Mouse (Mus musculus): ENCODE measurements around the gene Ptpro. TPM values are rescaled to one million over a fixed set of nuclear protein-coding genes. Genes with fewer than 3 reads are reported as not detected.

Gene Ptpro
- total RNA-seq, 1 experiment: 0.31 TPM

- Histone ChIP-seq H3K4me1 (ENCODE audit: control insufficient read depth in 2 of 2, insufficient read depth in 2 of 2, low read length in 2 of 2, poor library complexity in 1 of 2) (no peaks in the 10 kb centered on the region), H3K9ac (ENCODE audit: insufficient read depth, low read depth, low read length, poor library complexity, severe bottlenecking) (no peak overlapping the region), H3K9me3 (ENCODE audit: control insufficient read depth, insufficient read depth, low read depth, low read length) (no peaks in the 10 kb centered on the region), H3K27ac (ENCODE audit: insufficient read depth, low read depth, low read length, poor library complexity, severe bottlenecking) (no peak overlapping the region), H3K4me3 (ENCODE audit: insufficient read depth in 1 of 2, low read depth in 1 of 2, low read length in 2 of 2, poor library complexity in 1 of 2, severe bottlenecking in 1 of 2) (no peak overlapping the region), H3K36me3 (ENCODE audit: control insufficient read depth, insufficient read depth, low read length, poor library complexity, severe bottlenecking) (no peaks in the 10 kb centered on the region)
- DNase-seq (ENCODE audit: low read depth, low spot score): no peak
- TF ChIP-seq HCFC1 (IDR thresholded peaks at IDR 0.05; ENCODE audit: borderline replicate concordance, insufficient read depth, low read length): no peak
- no peak for TF ChIP-seq ZC3H11A (IDR thresholded peaks at IDR 0.05; ENCODE audit: borderline replicate concordance, low read depth, low read length)
- TF ChIP-seq MAFK (IDR thresholded peaks at IDR 0.05; ENCODE audit: insufficient read depth, low read depth, low read length): no peak
- TF ChIP-seq CHD2 (IDR thresholded peaks at IDR 0.05; ENCODE audit: low read depth, low read length): no peak
- in situ Hi-C loops (cut with MboI; ENCODE audit: low sequenced_read_pairs in 2 of 2, unreplicated experiment in 2 of 2): no loop called here
Measured at GRCm38 (mm10) chr6:137294973-137295820, 43.1 kb downstream of the Ptpro start.

GRCm38 (mm10) chr6:137302561-137302960 lies 50.4 kb downstream of the Ptpro start:
- Histone ChIP-seq H3K4me3 (ENCODE audit: insufficient read depth in 1 of 2, low read depth in 1 of 2, low read length in 2 of 2, poor library complexity in 1 of 2, severe bottlenecking in 1 of 2) (no peak overlapping the region), H3K9ac (ENCODE audit: insufficient read depth, low read depth, low read length, poor library complexity, severe bottlenecking) (no peak overlapping the region), H3K36me3 (ENCODE audit: control insufficient read depth, insufficient read depth, low read length, poor library complexity, severe bottlenecking) (no peaks in the 10 kb centered on the region), H3K9me3 (ENCODE audit: control insufficient read depth, insufficient read depth, low read depth, low read length) (no peaks in the 10 kb centered on the region), H3K4me1 (ENCODE audit: control insufficient read depth in 2 of 2, insufficient read depth in 2 of 2, low read length in 2 of 2, poor library complexity in 1 of 2) (no peaks in the 10 kb centered on the region), H3K27ac (ENCODE audit: insufficient read depth, low read depth, low read length, poor library complexity, severe bottlenecking) (no peak overlapping the region)
- in situ Hi-C loops (cut with MboI; ENCODE audit: low sequenced_read_pairs in 2 of 2, unreplicated experiment in 2 of 2): no loop called here
- no peak for TF ChIP-seq ZC3H11A (IDR thresholded peaks at IDR 0.05; ENCODE audit: borderline replicate concordance, low read depth, low read length)
- no peak for TF ChIP-seq ZNF384 (IDR thresholded peaks at IDR 0.05; ENCODE audit: low read depth, low read length)
- no peak for TF ChIP-seq CHD2 (IDR thresholded peaks at IDR 0.05; ENCODE audit: low read depth, low read length)
- DNase-seq (ENCODE audit: low read depth, low spot score): no peak

- in situ Hi-C loops (cut with MboI; ENCODE audit: low sequenced_read_pairs in 2 of 2, unreplicated experiment in 2 of 2): no loop called here
- no peak for DNase-seq (ENCODE audit: low read depth, low spot score)
Measured at GRCm38 (mm10) chr6:137303824-137304223, 51.7 kb downstream of the Ptpro start.

GRCm38 (mm10) chr6:137315265-137315664 lies 63.1 kb downstream of the Ptpro start:
- Histone ChIP-seq H3K9me3 (ENCODE audit: control insufficient read depth, insufficient read depth, low read depth, low read length) (no peaks in the 10 kb centered on the region), H3K4me1 (ENCODE audit: control insufficient read depth in 2 of 2, insufficient read depth in 2 of 2, low read length in 2 of 2, poor library complexity in 1 of 2) (no peaks in the 10 kb centered on the region), H3K36me3 (ENCODE audit: control insufficient read depth, insufficient read depth, low read length, poor library complexity, severe bottlenecking) (no peaks in the 10 kb centered on the region), H3K4me3 (ENCODE audit: insufficient read depth in 1 of 2, low read depth in 1 of 2, low read length in 2 of 2, poor library complexity in 1 of 2, severe bottlenecking in 1 of 2) (no peak overlapping the region), H3K27ac (ENCODE audit: insufficient read depth, low read depth, low read length, poor library complexity, severe bottlenecking) (no peak overlapping the region), H3K9ac (ENCODE audit: insufficient read depth, low read depth, low read length, poor library complexity, severe bottlenecking) (no peak overlapping the region)
- TF ChIP-seq CHD2 (IDR thresholded peaks at IDR 0.05; ENCODE audit: low read depth, low read length): no peak
- TF ChIP-seq HCFC1 (IDR thresholded peaks at IDR 0.05; ENCODE audit: borderline replicate concordance, insufficient read depth, low read length): no peak
- TF ChIP-seq MAFK (IDR thresholded peaks at IDR 0.05; ENCODE audit: insufficient read depth, low read depth, low read length): no peak
- no peak for TF ChIP-seq ZC3H11A (IDR thresholded peaks at IDR 0.05; ENCODE audit: borderline replicate concordance, low read depth, low read length)
- no peak for TF ChIP-seq ZNF384 (IDR thresholded peaks at IDR 0.05; ENCODE audit: low read depth, low read length)
- in situ Hi-C loops (cut with MboI; ENCODE audit: low sequenced_read_pairs in 2 of 2, unreplicated experiment in 2 of 2): no loop called here
- DNase-seq (ENCODE audit: low read depth, low spot score): no peak

More at GRCm38 (mm10) chr6:137303824-137304223, 51.7 kb downstream of the Ptpro start:
- Histone ChIP-seq H3K4me3 (ENCODE audit: insufficient read depth in 1 of 2, low read depth in 1 of 2, low read length in 2 of 2, poor library complexity in 1 of 2, severe bottlenecking in 1 of 2) (no peak overlapping the region), H3K36me3 (ENCODE audit: control insufficient read depth, insufficient read depth, low read length, poor library complexity, severe bottlenecking) (no peaks in the 10 kb centered on the region), H3K27ac (ENCODE audit: insufficient read depth, low read depth, low read length, poor library complexity, severe bottlenecking) (no peak overlapping the region), H3K9ac (ENCODE audit: insufficient read depth, low read depth, low read length, poor library complexity, severe bottlenecking) (no peak overlapping the region), H3K9me3 (ENCODE audit: control insufficient read depth, insufficient read depth, low read depth, low read length) (no peaks in the 10 kb centered on the region), H3K4me1 (ENCODE audit: control insufficient read depth in 2 of 2, insufficient read depth in 2 of 2, low read length in 2 of 2, poor library complexity in 1 of 2) (no peaks in the 10 kb centered on the region)
- TF ChIP-seq ZNF384 (IDR thresholded peaks at IDR 0.05; ENCODE audit: low read depth, low read length) (no peak), MAFK (IDR thresholded peaks at IDR 0.05; ENCODE audit: insufficient read depth, low read depth, low read length) (no peak), CHD2 (IDR thresholded peaks at IDR 0.05; ENCODE audit: low read depth, low read length) (no peak), HCFC1 (IDR thresholded peaks at IDR 0.05; ENCODE audit: borderline replicate concordance, insufficient read depth, low read length) (no peak), ZC3H11A (IDR thresholded peaks at IDR 0.05; ENCODE audit: borderline replicate concordance, low read depth, low read length) (no peak)

Data from ES-E14 (cell line).